Mouse (Mus musculus) G1E (cell line): ENCODE results near the gene Nudt17.

Source experiments
- CTCF ChIP-seq: IDR thresholded peaks from 2 replicates; pipeline ENCODE4 v1.5.1; 2012; ENCODE audit warnings: low read depth, low read length, inconsistent platforms, mixed read lengths
- GATA1 ChIP-seq: IDR thresholded peaks from 2 replicates; pipeline ENCODE4 v1.6.1; 2012; ENCODE audit warnings: borderline replicate concordance, low read length, inconsistent platforms, mixed read lengths
- TAL1 ChIP-seq: conservative IDR thresholded peaks from 2 replicates; pipeline ENCODE4 v1.6.1; 2012; ENCODE audit warnings: low read depth, low read length, inconsistent platforms, mixed read lengths

- TF ChIP-seq CTCF (no peak), TAL1 (no peak), GATA1 (no peak)
These were observed 3.6 kb downstream of the Nudt17 start for GRCm38 (mm10) chr3:96704778-96705177.
